Mouse (Mus musculus): ENCODE data around the gene Tmem212. TPM values are rescaled to one million over a fixed set of nuclear protein-coding genes. Genes with fewer than 3 reads are reported as not detected.
A peak's percentile ranks its signal among the peaks of the same experiment; 100 is the strongest.

The Tmem212 gene
- polyA plus RNA-seq, 1 experiment from 2014 or later: 1.2 TPM

DNA sequence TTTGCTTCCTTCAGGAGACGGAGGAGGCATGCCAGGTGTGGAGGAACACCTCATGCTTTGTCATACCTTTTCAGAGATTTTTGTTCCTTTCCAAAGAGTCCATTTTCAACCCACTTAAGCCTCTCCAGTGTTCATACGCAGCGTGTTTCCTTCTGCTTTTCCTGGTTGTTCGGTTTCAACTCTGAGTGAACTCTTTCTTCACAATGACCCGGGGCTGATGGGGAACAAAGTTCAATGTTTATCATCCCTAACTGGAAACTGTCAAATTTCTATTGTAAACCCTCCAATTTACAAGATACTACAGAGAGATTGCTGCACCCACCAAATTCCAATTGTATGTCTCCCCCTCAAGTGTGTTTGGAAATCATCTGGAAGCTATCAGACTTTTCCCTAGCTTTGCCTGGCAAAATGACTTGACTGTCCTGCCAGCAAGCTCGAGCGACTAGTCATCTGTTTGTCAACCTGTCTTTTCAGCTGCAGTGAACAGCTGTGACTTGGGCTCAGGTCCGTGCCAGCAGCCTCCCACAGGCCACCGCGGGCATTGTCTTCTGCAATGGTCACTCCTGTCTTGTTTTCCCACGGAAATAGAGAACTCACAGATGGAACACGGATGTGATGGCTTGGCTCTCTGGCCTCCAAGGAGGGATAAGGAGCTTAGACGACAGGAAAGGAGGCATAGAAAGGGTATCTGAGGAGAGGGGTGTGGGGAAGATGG, 3.0 kb upstream of the Tmem212 start:
- DNase-seq (ENCODE audit: low spot score): no peak

DNA sequence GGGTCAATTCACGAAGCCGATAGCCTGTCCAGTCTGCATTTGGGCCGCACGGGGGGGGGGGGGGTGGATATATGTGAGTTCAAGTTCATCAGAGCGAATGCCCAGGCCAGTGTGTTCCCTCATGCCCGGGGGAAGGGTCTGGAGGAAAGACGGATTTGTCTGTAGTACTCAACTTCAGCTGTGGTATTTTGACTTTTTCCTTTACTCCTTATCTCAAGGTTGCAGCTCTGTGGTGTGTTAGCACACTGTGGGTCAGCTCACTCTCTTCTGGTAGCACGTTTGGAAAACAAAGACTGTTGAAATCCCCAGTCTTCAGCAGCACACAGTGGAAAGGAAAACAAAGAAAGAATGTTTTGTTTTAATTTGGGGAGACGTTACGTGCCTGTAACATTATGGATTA, 2.0 kb upstream of the Tmem212 start:
- DNase-seq (ENCODE audit: low spot score): no peak

DNA sequence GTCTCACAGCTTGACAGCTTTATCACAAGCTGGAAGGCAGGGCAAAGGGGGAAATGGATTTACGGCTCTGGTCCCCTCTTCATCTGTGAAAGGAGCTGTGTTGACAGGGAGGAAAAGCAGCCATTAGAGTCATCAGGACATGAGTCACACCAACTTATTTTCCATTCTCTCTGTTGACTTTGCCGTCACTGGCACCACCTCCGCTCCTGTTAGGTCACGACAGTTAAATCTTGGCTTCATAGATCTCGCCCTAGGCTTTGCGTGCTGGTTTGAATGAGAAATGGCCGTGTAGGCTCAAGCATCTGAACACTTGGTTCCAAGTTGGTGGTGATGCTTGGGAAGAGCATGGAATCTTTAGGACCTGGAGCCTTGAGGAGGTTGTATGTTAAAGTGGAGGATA, 9.6 kb downstream of the Tmem212 start:
- DNase-seq (ENCODE audit: low spot score): no peak

DNA sequence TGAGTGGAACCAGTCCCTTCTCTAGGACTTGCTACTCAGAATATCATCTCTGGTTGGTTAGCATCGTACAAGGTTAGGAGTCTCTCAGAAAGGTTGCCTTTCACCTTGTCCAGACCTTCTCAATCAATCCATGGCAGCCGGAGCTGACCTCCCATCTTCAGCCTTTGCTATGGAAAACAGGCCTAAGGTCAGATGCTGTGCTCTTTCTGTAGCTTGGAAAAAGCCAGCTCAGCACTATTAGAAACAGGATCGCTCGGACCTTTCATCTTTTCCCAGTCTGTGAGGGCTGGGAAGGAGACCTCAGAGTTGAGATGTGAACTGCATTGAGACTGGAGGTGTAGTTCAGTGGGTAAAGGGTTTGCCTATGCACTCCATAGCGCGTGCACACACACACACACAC, 10.6 kb downstream of the Tmem212 start:
- no peak for DNase-seq (ENCODE audit: low spot score)

DNA sequence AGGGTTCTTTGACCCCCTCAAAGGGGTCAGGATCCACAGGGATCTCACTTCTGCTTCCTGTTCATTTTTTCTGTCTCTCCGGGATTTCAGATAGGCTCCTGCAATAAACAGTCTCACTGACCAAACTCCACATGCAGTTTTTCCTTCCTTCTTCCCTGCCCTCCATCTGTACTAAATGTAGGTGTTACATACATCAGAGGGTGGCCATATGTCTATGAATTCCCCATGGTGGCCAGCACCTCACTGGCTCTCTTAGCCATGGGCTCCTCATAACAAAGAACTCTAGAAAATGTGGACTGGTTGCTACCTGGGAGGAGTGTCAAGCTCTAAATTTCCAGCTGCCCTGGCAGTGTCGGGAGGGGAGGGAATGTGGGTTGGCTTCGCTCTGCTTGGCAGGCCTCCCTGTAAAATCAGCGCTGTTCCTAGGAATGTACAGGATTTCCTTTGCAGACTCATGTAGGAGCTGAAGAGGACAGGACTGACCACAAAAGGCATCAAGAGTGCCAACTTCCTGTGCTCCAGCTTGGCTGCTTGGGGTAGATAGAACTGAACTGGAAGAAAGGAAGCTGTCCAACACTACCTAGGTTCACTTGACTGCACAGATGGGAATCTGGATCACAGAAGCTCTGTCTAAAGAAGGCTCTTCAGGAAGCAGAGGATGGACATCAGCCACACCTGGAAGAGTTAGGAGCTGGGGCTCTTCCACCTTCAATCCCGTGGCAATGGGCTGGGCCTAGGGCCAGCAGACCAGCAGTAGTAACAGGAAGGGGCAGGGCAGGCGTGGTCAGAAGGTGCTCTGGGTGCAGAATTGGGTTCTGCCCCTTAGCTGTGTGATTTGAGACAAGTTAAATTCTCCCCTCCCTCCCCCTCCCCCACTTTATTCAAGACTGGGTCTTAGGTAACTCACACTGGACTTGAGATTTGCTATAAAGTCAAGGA, 14.0 kb downstream of the Tmem212 start:
- no peak for DNase-seq (ENCODE audit: low spot score)

DNA sequence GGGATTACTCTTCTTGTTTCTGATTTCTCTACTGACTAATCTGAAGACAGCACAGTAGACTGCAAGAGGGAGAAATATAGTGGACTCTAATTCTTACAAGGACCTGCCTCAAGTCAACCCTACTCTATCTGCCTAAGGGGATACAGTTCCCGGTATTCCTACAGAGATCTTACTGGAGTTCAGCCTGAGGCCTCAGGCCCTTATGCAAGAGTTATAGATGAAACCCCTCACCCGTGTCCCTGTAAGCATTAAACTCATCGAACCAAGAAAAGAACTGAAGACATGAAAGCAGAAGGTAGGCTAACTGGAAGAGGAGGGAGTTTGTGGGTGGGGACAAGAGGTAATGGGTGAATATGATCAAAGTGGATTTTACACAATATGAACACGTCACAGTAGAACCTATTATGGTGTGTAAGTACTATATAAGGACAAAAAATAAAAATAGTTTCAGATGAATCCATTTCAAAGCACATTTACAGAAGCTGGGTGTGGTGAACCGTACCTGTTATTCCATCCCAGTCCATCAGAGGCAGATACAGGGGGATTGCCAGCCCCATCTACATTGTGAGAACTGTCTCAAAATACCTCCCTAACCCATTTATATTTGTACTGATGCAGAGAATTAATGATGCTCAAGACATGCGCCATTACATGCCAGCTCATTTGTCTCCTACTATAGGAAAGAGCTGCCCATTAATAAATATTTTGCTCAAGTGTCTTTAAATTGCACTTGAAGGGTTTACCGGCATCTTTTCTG, 17.1 kb downstream of the Tmem212 start:
- DNase-seq (ENCODE audit: low spot score): no peak

DNA sequence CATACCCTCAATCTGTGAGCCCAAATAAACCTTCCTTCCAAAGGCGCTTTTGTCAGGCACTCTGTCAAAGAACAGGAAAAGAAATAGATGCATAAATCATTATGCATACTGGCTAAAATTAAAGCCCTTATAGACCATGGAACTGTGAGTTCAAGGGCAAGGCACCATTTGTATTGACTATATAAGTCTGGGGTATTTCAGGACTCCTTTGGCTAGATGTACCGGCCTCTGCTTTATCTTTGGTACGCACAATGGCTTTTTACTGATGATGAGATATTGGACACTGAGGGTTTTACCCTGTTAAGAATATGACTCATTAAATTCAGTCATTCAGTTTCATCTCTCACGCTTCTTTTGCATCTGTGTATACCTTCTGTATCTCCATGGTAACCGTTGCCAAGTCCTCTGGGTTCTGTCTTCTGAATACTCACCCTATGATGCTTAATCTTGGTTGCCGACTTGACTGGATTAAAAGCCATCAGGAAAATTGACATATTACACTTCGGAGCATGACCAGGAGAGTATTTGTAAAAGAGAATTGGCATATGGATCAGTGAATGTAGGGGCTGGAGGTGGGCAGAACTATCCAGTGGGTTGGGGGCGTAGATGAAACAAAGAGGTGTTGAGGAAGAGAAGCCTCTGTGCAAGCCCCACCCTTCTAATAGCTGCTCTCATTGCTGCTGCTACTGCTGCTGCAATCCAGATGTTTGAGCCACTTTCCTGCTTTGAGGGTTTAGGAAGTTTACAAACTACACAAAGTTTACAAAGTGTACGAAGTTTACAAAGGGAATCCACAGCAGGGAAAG, 22.7 kb downstream of the Tmem212 start:
- no peak for DNase-seq (ENCODE audit: low spot score)

DNA sequence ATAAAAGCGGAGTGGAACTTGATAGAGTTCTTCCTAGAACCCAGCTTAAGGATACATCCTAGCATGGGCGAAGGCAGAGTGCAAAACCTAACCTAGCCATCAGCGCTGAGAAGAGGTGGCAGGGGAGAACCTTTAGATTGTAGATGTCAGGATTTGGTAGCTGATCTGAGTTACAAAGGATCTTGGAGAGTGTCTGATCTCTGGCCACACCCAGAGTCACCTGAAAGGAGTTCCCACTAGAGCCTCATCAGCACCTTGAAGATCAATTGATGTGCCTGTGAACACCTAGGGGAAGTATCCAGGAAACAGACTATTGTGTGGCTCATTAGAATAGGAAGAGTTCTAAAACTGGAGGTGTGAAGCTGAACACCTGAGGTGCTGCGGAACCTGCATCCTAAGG, 23.7 kb downstream of the Tmem212 start:
- no peak for DNase-seq (ENCODE audit: low spot score)

DNA sequence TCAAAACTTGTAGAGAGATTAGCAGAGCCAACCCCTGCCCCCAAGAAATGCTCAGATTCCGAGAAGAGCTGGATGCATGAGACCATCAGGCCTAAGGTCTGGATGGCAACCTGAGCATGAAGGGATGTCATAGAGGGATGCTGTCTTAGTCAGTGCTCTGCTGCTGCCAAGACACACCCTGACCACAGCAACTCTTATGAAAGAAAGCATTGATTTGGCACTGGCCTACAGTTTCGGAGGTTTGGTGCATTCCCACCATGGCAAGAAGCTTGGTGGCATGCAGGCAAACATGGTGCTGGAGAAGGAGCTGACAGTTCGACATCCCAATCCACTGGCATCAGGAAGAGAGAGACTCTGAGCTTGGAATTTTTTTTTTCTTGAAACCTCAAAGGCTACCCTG, 24.3 kb downstream of the Tmem212 start:
- DNase-seq (ENCODE audit: low spot score): no peak

DNA sequence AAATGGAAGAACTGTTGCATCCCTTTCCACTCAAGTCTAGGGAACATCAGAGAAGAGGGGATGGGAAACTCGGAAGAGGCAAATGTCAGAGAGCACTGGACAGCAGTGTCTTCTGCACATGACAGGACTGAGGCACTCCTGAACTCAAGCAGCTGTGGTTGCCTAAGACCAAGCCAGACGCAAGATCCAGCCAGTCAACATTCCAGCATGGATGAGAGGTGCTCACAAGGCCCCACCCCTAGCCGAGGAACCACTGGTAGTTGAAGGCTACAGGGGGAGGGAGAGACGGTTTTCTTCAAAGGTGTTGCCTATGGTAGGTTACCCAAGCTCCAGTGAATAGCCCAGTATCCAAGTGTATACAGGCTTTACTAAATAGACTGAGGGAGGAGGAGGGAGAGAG, 24.8 kb downstream of the Tmem212 start:
- DNase-seq (ENCODE audit: low spot score): no peak

DNA sequence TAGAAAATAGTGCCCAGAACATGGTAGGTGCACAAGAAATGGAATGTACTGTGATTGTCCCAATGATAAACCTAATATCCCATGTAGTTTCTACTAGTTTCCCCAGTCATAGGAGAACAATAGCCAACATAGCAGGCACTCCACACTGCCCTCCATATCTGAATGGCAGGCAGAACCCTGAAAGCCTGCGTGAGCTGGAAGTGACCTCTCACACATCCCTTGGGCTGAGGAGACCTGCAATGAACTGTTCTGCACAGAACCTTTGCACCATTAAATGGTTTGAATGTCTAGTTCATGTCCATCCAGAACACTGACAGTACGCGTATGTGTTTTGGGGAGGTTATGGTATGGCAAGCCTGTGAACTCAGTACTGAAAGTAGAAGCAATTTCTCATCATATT, 27.5 kb downstream of the Tmem212 start:
- no peak for DNase-seq (ENCODE audit: low spot score)

DNA sequence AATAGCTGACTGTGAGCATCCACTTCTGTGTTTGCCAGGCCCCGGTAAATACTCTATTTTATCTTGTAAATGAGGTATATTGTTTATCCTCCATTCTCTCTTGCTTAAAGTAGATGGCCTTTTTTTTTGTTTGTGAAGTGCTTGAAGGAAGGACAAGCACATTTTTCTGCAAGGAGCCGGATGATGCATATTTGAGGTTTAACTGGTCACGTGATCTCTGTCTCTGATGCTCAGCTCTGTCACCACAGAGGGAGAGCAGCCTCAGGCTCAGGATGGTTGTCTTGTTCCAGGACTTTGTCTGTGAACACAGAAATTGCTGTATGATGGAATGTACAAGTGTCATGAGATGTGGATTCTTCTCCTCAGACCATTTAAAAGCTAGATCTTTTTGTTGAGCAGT, 28.4 kb downstream of the Tmem212 start:
- no peak for DNase-seq (ENCODE audit: low spot score)

DNA sequence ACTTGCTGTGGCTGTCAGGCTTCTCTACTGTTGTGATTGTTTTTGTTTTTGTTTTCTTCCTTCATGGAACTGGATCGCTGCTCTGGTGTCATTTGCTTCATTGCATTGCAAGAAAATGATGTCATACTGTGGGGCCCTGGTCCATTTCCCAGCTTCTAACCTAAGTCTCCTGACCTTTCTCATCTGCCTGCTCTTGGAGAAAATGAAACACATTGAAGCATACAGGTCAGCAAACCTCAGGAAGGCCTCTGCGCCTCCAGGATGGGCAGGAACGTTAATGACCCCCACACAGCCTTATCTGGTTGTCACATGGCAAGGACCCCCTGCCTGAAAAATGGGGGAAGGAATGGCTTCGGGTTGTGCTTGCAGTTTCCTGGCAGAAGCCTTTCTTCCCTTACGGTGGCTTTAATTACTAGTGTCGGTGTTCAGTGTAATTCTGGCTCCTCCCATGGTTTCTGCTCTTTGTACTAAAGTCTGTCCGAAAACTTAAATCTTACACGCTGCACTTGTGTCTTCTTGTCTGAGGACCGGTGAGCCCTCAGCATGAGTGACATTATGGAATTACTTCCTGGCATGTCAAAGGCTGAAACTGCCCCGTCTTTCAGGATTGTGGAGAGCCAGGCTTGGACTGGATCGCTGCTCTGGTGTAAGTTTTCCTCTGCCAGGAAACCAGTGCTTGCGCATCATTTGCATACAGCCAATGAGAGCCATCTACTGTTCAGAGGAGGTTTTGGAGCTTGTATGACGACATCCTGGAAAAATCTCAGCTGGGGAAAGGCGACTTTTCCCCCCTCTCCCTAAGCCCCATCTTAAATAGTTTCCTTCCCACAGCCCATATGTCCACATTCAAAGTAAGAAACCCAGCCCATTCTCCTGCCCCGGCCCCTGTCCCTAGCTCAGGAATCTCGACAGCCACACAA, 33.1 kb downstream of the Tmem212 start:
- DNase-seq (ENCODE audit: low spot score): peak; percentile 4

DNA sequence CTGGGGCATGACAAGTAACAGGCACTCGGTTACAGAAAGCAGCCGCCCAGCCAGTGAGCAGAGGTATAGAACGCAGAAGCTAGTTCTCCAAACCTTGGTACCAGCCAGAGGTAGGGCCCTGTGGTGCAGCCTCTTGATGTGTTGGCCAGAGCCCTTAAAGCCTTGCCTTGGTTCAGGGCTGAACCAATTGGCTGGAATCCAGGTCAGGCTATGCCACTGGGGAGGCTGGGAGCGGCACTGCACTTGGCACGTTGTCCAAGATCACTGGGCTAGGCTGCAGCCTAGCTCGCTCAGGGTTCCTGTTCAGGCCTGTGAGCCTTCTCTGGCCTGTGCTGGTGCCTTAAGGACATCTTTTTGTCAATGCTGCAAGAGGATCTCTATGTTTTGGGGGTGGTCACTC, 34.6 kb downstream of the Tmem212 start:
- DNase-seq (ENCODE audit: low spot score): no peak

DNA sequence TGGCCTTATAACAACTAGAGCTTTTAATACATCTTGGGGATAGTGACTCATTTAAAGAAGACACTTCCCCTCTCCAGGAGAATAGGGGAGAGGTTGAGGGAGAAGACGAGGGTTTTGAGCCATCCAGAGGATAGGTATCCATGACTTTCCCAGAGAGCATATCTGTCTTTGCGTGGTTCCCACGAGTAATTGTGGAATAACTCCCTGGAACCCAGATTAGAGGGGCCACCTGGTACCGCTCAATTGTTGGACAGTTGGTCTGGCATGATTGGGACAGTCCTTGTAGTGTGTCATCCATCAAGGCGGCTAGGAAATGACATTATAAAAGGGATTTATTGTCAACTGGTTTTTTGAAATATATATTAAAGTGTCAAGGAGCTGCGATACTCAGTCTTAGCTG, 35.1 kb downstream of the Tmem212 start:
- no peak for DNase-seq (ENCODE audit: low spot score)

DNA sequence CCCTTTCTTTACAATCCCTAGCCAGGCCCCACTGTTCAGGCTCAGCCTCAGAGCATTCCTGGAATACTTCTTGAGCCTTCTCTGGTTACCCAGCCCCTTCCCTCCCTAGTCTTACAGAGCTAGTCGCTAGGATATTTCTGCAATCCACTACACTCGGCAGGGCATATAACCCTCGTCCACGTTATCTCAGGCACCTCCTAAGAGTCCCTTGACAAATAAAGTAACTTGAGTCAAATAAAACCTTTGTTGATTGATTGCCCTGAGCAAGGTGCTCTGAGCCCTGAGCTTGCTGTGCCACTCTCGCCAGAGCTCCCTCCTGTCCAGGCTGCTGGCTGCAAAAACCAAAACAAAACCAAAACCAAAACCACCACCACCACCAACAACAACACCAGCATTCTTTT, 37.0 kb downstream of the Tmem212 start:
- DNase-seq (ENCODE audit: low spot score): no peak

DNA sequence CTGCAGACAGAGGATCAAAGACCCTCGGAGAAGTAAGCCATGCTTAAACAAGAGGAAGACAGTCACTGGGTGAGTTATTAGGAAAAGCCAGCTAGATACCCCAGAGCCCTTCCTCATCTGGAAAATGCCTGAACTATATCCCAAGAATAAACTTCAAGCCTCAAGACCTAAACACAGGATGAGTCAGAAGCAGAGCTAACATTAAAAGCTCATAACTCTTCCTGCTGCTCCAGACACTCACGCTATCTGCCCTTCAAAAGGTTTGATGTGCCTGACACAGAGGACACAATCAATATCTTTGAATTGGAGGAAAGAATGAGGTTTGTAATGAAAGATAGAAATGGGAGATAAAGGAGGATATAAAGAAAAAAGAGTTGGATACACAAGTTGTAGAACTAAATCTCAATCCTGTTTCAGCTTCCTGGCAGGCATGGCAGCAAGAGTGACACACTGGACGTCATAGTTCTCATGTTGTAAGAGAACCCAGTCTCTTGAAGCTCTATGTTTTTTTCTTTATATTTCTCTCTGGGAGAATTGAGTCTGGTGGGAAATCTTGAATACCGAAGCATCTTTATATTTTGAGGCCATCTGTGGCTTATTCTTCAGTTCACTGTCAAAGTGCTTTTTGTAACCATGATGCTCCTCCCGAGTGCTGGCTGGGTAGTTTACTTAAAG, 37.6 kb downstream of the Tmem212 start:
- DNase-seq (ENCODE audit: low spot score): no peak

DNA sequence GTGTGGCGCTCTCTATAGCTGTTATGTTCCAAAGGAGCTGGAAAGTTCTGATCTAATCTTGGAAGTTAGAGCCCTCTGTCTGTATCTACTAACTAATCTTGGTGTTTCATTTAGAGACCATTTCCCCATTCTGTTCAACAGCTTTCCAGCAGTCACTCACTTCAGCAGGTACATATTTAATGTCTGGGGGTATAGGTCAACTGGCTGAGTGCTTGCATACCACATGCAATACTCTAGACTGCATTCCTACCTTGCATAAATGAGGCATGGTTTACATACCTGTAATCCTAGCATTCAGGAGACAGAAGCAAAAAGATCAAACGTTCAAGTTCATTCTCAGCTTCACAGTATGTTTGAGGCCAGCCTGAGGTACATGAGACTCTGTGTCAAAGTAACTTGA, 39.9 kb downstream of the Tmem212 start:
- DNase-seq (ENCODE audit: low spot score): no peak

DNA sequence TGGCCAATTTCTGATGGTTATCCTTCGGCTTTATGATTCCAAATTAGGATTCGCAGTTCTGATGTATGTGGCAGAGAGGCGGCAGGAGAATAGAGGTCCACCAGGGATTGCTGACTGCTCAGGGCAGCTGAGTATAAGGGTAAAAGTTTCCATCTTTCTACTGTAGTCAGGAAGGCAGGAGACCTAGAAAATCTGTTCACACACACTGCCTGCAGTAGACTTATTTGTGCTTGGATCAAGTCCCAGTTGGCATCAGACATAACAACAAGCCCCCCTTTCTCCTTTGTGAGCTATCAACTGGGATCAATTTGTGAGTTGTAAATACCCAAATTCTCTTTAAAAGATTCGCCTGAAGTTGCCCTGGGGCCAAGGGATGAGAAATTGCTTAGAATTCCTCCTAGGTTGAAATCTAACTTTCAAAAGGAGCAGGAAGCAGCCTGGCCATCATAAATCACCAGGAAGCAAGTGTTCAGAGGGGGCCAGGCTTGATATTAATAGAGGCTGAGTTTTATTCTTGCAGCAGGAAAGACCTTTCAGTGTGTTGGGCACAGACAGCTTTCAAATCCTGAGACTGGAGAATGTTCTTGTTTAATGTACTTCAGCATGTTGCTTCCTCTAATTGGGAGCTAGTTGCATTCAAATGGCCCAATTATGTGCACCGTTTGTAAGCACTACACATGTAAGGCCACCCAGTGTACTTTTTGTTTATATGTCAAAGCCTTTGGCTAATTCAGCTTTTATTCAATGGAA, 41.6 kb downstream of the Tmem212 start:
- no peak for DNase-seq (ENCODE audit: low spot score)
